Mouse (Mus musculus): ENCODE results near the gene Cep41. TPM values are rescaled to one million over a fixed set of nuclear protein-coding genes. Genes with fewer than 3 reads are reported as not detected.

Cep41 gene
- total and polyA plus RNA-seq, 2 experiments from 2014 or later: 4.7 to 5.7 TPM

GRCm38 (mm10) chr6:30638674-30639268 is 54.8 kb downstream of the Cep41 start, which contains the start of gene Cpa1:
Gene Cpa1 (plus strand): TSS chr6:30639218.
- Histone ChIP-seq H3K4me3 (ENCODE audit: low read depth, low read length) (no peak within 1 kb of the TSS), H3K4me2 (ENCODE audit: low read depth, low read length) (no peak within 1 kb of the TSS), H3K27me3 (ENCODE audit: control insufficient read depth, insufficient read depth, low read length) (no peaks in the 10 kb centered on the region), H3K36me3 (replicated peaks; ENCODE audit: control insufficient read depth, insufficient read depth, low read length) (no peaks in the 10 kb centered on the region), H3K27ac (ENCODE audit: low read depth) (no peak within 1 kb of the TSS), H3K4me1 (ENCODE audit: control insufficient read depth, insufficient read depth) (0 out of 2 replicates have a peak, but pooled peaks cover 10% of the 10 kb centered on the region), H3K9me3 (replicated peaks; ENCODE audit: control insufficient read depth, low read length) (no peaks in the 10 kb centered on the region), H3K9ac (replicated peaks; ENCODE audit: low read depth, low read length) (no peak within 1 kb of the TSS)
- TF ChIP-seq EP300 (IDR thresholded peaks at IDR 0.05; ENCODE audit: low read depth): no peak
- TF ChIP-seq CTCF (IDR thresholded peaks at IDR 0.05; ENCODE audit: low read depth): no peak
- ATAC-seq (ENCODE audit: insufficient read depth, low read depth): no peak
- 50% methylated on average over 5 of the region's 5 CpGs for WGBS
- no peak for DNase-seq (ENCODE audit: low spot score)

GRCm38 (mm10) chr6:30636186-30636842 is 57.2 kb downstream of the Cep41 start:
- Histone ChIP-seq H3K9ac (replicated peaks; ENCODE audit: low read depth, low read length) (no peak overlapping the region), H3K4me1 (ENCODE audit: control insufficient read depth, insufficient read depth) (0 out of 2 replicates have a peak, but pooled peaks cover 10% of the 10 kb centered on the region), H3K27ac (ENCODE audit: low read depth) (peak overlapping the region; percentile 1), H3K27me3 (ENCODE audit: control insufficient read depth, insufficient read depth, low read length) (no peaks in the 10 kb centered on the region), H3K4me2 (ENCODE audit: low read depth, low read length) (no peak overlapping the region), H3K4me3 (ENCODE audit: low read depth, low read length) (no peak overlapping the region), H3K9me3 (replicated peaks; ENCODE audit: control insufficient read depth, low read length) (no peaks in the 10 kb centered on the region), H3K36me3 (replicated peaks; ENCODE audit: control insufficient read depth, insufficient read depth, low read length) (no peaks in the 10 kb centered on the region)
- 49% methylated on average over 4 of the region's 4 CpGs for WGBS
- ATAC-seq (ENCODE audit: insufficient read depth, low read depth) (no peak), DNase-seq (ENCODE audit: low spot score) (no peak)
- TF ChIP-seq CTCF (IDR thresholded peaks at IDR 0.05; ENCODE audit: low read depth) (no peak), EP300 (IDR thresholded peaks at IDR 0.05; ENCODE audit: low read depth) (no peak)

- TF ChIP-seq EP300 (IDR thresholded peaks at IDR 0.05; ENCODE audit: low read depth): no peak
- H3K27me3 ChIP-seq (ENCODE audit: control insufficient read depth, insufficient read depth, low read length): no peaks in the 10 kb centered on the region
- no peak overlapping the region for H3K4me2 ChIP-seq (ENCODE audit: low read depth, low read length)
- H3K4me1 ChIP-seq (ENCODE audit: control insufficient read depth, insufficient read depth): 0 out of 2 replicates have a peak, but pooled peaks cover 10% of the 10 kb centered on the region
- 26% methylated on average over 8 of the region's 8 CpGs for WGBS
- H3K4me3 ChIP-seq (ENCODE audit: low read depth, low read length): no peak overlapping the region
- DNase-seq (ENCODE audit: low spot score) (no peak), ATAC-seq (ENCODE audit: insufficient read depth, low read depth) (no peak)
- no peak overlapping the region for H3K27ac ChIP-seq (ENCODE audit: low read depth)
- H3K36me3 ChIP-seq (replicated peaks; ENCODE audit: control insufficient read depth, insufficient read depth, low read length): no peaks in the 10 kb centered on the region
- H3K9ac ChIP-seq (replicated peaks; ENCODE audit: low read depth, low read length): no peak overlapping the region
- H3K9me3 ChIP-seq (replicated peaks; ENCODE audit: control insufficient read depth, low read length): no peaks in the 10 kb centered on the region
Observed at GRCm38 (mm10) chr6:30635361-30635862, 58.1 kb downstream of the Cep41 start.

GRCm38 (mm10) chr6:30629989-30630388 is 63.6 kb downstream of the Cep41 start:
- no peak overlapping the region for H3K4me3 ChIP-seq (ENCODE audit: low read depth, low read length)
- DNase-seq (ENCODE audit: low spot score) (no peak), ATAC-seq (ENCODE audit: insufficient read depth, low read depth) (no peak)
- 0 out of 2 replicates have a peak, but pooled peaks cover 2% of the 10 kb centered on the region for H3K4me1 ChIP-seq (ENCODE audit: control insufficient read depth, insufficient read depth)
- no peak for TF ChIP-seq EP300 (IDR thresholded peaks at IDR 0.05; ENCODE audit: low read depth)
- no peak for TF ChIP-seq CTCF (IDR thresholded peaks at IDR 0.05; ENCODE audit: low read depth)
- no peaks in the 10 kb centered on the region for H3K27me3 ChIP-seq (ENCODE audit: control insufficient read depth, insufficient read depth, low read length)
- H3K4me2 ChIP-seq (ENCODE audit: low read depth, low read length): no peak overlapping the region
- 81% methylated on average over 1 of the region's 1 CpGs for WGBS
- no peak overlapping the region for H3K9ac ChIP-seq (replicated peaks; ENCODE audit: low read depth, low read length)
- no peaks in the 10 kb centered on the region for H3K36me3 ChIP-seq (replicated peaks; ENCODE audit: control insufficient read depth, insufficient read depth, low read length)
- H3K27ac ChIP-seq (ENCODE audit: low read depth): no peak overlapping the region
- no peaks in the 10 kb centered on the region for H3K9me3 ChIP-seq (replicated peaks; ENCODE audit: control insufficient read depth, low read length)

- ATAC-seq (ENCODE audit: insufficient read depth, low read depth): no peak
Observed at GRCm38 (mm10) chr6:30628152-30628551, 65.4 kb downstream of the Cep41 start.

More at GRCm38 (mm10) chr6:30628152-30628551, 65.4 kb downstream of the Cep41 start:
- H3K4me1 ChIP-seq (ENCODE audit: control insufficient read depth, insufficient read depth): 0 out of 2 replicates have a peak, but pooled peaks cover 7% of the 10 kb centered on the region
- H3K27ac ChIP-seq (ENCODE audit: low read depth): no peak overlapping the region
- DNase-seq (ENCODE audit: low spot score): no peak
- no peak overlapping the region for H3K4me3 ChIP-seq (ENCODE audit: low read depth, low read length)
- H3K27me3 ChIP-seq (ENCODE audit: control insufficient read depth, insufficient read depth, low read length): no peaks in the 10 kb centered on the region
- no peaks in the 10 kb centered on the region for H3K36me3 ChIP-seq (replicated peaks; ENCODE audit: control insufficient read depth, insufficient read depth, low read length)
- TF ChIP-seq CTCF (IDR thresholded peaks at IDR 0.05; ENCODE audit: low read depth): no peak
- TF ChIP-seq EP300 (IDR thresholded peaks at IDR 0.05; ENCODE audit: low read depth): no peak
- no peak overlapping the region for H3K4me2 ChIP-seq (ENCODE audit: low read depth, low read length)
- no peak overlapping the region for H3K9ac ChIP-seq (replicated peaks; ENCODE audit: low read depth, low read length)
- 67% methylated on average over 6 of the region's 6 CpGs for WGBS
- H3K9me3 ChIP-seq (replicated peaks; ENCODE audit: control insufficient read depth, low read length): no peaks in the 10 kb centered on the region
